Mouse (Mus musculus) B cell, adult 2 months (primary cell): ENCODE data around the gene Kalrn.
A peak's percentile ranks its signal among the peaks of the same experiment; 100 is the strongest.

Experiments
- DNase-seq, 2 experiments: peaks; one replicate each; pipeline ENCODE4 v3.0.0; 2022

Gene Kalrn

DNA sequence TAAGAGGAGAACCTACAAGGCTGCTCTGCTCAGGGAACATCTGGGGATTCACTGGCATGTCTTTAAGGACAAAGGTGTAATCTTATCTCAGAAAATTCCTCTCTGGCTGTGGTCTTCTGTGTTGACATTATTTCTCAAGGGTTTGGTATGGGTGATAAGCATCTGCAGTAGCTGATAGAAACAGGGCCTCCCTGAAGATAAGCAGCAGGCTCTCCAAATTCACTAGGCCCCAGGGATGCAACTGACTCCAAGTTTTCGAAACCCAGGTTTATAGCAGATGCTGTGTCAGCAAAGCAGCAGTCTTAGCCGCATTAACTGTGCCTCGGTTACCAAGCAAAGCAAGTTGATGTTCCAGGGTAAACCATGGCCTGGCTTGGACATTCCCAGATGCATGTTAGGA lies 514.7 kb downstream of the Kalrn start:
- no peak for DNase-seq

DNA sequence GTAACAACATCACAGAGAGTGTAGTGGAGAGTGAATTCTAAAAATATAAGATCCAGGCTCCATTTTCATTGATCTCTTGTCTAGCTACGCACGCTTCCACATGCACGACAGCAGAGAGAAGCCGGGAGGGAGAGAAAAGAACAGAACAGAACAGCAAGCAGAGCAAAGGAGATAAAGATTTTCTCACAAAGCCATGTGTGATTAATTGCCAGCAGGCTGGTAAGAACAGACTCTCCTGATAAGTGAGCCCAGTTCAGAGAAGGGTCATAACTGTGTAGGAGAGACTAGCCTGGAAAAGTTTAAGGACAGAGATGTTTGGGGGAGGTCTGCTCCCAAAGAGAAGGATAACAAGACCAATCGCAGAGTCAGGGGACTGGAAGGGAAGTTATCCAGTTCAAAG lies 515.9 kb downstream of the Kalrn start:
- no peak for DNase-seq

DNA sequence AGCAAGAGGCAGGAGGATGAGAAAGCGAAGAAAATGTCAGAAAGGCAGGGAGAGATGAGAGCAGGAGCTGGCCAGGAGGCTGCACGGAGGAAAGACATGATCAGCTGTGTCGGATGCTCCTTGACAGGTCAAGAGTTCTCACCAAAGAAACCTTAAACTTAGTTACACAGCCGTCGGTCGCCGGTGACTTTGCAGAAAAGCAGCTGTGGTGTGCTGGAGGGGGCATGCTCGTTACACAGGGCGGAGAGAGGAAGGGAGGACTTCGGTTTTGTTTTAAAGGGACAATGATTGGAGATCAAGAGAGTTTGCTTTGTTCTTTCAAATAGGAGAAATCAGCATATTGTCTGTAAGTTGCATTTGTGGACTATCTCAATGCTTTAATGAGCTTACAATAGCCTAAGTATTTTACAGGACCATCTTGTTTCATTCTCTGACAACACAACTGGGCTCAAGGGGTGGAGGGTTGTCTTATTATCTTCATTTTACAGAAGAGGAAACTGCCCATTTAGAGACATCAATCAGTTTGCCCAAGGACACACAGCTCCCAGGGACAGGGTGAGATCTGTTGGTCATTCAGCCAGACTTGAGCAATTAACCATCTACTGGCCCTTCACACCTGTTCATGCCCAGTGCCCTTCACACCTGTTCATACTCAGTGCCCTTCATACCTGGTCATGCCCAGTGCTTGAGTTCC lies 516.8 kb downstream of the Kalrn start:
- no peak for DNase-seq

DNA sequence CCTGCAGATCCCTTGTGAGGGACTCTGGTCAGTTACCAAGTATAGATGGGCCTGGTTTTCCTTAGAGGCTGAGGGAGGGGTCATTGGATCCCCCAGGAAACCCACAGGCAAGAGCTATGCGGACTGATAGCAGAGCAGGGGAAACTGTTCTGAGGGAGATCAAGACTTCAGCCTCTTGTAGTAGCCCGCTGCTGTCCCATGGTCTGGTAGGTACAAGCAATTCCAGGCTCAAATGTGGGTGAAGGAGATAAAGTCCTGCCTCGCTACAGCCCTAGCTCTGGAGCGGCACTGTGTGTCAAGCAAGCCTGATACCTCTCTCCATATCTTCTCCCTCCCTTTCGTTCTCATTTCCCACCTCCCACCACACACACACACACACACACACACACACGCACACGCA lies 523.2 kb downstream of the Kalrn start:
- no peak for DNase-seq

DNA sequence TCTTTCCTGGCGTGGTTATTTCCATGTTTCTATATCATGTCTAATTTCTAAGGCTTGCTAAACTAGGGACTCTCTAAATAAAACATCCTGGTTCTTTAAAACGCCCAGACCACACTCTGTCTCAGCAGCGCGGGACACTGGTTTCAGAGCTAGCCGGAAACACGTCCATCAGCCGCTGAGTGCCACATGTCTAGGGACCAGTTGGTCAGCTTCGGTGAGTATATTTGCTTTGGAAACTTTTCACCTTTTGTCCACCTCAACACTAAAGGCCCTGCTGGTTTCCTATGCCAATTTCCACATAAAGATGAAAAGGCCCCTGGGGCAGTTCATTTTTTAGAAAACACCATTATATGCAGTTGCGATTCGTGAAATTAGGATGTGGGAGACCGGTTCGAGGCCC lies 524.0 kb downstream of the Kalrn start:
- DNase-seq = no peak

DNA sequence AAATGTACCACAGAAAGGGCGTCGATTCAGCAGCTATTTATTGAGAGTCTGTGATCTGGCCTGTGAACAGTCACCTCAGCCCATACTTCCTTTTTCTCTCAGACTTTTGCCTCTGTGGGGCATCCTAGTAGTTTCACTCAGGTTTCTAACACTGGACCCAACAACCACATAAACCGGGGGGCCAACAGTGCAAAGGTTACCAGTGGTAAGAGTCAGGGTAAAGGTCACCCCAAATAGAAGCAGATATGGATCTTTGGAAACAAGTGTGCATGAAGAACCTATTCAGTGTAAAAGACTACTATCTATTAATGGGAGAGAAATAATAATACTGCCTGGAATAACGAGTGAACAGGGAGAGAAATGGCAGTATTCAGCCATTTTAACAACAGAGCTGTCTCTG lies 525.1 kb downstream of the Kalrn start:
- no peak for DNase-seq

DNA sequence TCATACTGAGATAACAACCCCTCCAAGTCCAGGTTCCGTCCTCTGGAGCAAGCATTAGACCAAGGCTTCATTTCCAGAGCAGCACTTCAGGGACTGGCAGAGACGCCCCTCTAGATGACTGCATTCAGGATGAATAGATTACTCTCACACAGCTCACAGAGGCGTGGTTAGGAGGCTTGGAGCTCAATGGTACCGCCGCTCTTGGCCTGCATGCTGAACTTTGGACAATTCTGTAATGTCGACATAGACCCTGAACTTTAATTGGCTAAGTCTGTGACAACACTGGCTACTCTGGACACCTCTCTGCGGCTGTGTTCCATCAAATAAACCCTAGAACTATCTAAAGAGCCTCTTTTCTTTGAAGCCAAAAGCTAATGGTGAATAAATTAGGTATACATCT lies 525.8 kb downstream of the Kalrn start:
- DNase-seq = no peak

DNA sequence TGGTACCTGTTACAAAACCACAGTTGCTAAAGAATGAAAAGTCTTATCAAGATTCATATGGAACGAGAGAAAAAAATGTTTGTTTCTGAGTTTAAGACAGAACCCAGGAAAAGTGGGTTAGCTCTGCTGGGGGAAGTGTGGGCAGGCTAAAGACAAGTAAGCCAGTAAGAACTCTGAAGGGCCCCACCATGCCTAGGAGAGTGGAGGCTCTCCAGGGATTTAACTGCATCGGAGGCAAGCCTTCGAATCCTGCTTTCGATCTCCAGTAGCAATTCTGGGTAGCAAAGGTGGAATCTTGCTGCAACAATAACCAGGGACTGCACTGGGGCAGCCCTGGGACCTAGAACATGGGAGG lies 526.3 kb downstream of the Kalrn start:
- DNase-seq = no peak

DNA sequence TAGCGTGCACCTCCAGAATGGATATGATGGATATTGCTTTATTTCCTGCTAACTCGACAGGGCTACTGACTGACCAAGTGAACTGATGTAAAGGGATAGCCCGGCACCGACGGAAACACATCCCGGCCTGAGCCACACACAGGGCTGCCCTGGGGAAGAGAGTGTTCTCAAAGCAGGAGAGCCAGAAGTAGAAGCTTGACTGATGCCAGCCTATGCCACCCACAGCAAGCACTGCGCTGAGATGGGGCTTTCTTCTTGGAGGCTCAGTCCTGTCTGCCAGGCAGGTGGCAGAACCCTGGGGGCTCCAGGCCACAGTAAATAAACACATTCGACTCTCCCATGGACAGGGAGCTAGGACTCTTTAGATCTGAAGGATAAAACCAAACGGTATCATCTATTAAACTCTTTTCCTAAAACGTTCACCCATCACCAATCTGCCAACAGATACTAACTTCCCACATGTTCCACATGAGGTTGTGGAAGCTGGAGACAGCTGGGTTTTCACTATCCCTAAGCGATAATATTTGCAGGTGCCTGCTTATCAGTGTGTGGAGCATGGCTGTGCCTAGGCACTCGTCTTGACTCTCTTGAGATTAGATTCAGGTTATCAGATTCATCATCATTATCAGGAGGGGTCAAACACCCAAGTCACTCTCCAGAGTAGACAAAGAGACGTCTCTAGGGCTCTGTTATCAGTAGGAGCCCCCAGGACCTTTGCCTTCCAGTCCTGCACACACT lies 526.9 kb downstream of the Kalrn start:
- no peak for DNase-seq

DNA sequence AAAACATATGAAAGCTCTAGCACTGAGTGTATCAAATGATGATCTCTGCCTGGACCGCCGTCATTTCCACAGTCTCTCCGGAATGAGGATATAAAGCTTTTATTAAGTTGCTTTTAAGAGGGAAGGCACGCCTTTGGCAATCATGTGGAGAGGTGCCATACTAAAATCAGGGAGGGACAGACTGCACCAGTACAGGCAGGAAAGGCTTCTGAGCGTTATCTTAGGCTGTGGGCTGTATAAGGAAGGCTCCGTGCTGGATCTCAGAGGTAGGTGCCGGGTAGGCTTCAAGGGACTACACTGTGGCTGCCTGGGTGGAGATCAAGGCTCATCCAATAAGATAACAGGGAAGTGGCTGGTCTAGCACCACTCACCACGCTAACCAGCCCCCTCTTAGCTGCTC lies 528.8 kb downstream of the Kalrn start:
- DNase-seq = no peak

DNA sequence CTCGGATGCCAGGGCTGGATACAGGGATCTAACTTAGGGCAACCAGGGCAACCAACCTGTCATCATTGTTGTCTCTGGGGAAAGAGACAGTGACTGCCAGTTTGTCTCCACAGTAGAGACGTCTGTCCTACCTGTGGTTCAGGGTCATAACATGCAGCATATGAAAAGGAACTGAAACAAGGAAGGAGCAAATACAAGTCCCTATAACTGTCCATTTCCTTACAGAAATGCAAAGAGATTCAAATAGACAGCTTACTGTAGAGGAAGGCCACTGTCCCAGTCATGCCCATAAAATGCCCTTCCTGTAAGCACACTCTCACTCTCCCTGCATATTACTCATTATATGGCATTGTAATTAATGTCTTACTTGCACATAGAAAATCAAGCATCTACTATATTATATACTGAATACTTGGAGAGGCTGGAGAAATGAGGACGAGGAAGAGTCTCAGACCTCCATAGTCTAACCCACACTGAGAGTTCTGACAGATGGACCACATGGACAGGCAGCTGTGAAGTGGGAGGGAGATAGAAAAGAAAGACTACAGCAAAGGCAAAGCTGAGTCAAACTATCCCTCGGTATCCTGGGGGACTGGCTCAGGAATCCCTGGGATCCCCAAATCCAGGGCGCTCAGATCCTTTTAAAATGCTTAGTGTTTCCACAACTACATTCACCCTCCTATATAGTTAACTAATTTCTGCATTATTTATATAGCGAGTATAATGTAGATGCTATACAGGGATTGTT lies 530.1 kb downstream of the Kalrn start:
- DNase-seq = peak in 1 of 2 experiments; percentile 5

DNA sequence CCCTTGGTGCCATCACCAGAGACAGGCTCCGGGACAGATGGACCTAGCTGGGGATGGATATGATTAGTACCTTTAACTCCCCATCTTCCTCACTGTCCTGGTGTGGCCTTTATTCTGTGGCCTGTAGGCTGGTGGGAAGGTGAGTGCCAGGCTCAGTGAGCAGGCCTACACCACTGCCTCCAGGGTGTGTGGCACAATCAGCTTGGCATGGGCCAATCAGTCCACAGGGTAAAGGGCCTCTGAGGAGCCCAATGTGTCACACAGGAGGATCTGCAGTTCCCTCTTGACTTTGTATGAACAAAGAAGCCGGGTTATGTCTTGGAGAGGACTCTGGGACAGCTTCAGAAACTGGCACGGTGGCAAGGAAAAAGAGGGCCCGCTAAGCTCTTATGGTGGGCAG lies 530.7 kb downstream of the Kalrn start:
- DNase-seq = no peak

DNA sequence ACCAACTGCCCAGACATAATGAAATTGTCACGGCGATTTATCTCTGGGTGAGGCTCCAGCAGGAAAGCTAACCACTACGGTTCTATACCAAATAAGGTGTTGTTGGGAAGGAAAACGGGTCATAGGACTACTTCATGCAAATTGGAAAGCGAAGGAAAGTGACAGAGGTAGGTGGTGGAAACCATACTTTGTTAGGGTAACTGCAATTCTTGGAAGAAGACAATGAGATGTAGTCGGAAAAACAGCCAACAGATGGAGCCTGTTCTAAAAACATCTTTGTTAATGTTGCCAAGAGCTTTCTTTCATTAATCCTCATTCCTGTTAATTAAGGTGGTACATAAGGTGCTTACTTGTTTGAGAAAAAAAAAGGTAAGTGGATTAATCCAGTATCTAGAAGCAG lies 533.1 kb downstream of the Kalrn start:
- DNase-seq = no peak

DNA sequence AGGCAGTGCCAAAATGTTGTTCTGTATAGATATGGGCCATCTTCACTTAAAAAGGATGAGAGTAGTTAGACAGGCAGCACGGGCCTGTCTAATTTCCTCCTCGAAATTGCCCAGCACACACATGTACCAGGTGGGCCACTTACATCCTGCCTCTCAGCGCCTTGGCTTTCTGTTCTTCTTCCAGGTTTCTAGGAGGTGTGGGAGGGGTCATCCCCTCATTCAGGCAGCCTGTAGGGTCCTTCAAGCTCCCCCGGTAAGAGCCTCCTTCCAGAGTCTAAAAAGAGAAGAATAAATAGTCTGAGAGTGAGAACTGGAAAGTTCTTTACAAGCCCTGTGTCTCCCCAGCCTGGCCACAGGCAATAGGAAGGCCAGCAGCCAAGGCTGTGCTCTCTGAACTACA lies 533.6 kb downstream of the Kalrn start:
- no peak for DNase-seq

DNA sequence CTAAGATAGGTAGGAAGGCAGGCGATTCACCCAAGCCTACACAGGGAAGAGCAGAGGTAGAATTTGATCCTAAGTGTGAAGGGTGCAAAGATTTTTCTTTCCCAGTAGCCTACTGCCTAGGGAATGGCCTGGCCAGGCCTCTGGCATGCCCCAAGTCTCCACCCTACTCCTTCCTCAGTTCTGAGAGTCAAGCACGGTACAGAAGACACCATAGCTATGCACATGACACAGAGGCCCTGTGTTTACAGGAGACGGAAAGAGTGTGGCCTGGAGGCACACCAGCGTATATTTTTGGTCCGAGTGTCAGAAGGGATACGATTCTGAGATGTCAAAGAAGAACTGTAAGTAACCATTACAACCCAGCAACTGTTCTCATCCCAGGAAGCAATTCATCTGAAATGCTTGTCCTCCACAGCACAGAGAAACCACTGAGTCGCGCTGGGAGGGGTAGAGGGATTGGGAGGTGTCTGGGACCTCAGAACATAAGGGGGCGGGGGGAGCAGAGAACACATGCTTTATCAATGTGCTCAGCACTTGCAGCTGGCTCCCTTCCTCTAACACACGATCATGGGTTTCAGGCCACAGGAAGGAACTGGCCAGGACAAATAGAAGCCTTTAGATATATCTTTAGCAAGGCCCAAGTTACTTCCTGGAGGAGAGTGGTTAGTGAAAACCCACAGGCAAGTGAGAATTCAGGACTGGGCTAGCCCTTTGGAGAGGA lies 536.8 kb downstream of the Kalrn start:
- DNase-seq = no peak

DNA sequence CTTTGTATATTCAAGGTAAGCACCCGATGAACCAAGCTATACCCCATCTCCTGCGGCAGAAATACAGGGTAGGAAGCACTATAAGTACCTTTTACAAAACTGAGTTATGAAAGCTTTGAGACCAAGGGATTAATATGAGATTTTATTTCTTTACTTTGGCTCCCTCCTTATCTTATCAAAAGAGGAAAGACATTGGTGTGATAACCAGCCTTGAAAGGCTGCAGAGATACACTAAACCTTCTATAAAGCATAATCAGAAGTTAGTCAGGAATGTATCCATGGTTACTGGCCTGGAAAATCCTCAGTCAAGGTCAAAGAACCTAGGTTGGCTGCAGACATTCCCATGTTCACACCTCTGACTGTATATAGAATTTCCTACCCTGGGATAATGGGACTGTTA lies 537.6 kb downstream of the Kalrn start:
- no peak for DNase-seq

DNA sequence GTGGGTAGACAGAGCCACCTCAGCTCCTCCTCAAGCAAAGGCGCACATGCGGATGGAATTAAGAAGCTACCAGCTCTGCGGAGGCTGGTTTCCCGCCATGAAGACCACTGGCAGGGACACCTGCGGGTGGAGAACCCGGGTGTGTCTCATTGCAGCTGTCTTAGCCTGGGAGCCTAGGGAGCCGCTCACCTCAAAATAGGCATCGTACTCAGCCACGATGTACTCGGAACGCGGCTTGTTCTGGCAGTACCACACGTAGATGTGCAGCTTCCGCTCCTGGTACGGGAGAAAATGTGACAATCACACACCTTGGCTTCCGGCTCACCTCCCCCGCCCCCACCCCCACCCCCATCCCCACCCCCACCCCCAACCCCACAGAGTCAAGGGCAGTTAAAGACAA lies 539.1 kb downstream of the Kalrn start:
- DNase-seq = no peak

DNA sequence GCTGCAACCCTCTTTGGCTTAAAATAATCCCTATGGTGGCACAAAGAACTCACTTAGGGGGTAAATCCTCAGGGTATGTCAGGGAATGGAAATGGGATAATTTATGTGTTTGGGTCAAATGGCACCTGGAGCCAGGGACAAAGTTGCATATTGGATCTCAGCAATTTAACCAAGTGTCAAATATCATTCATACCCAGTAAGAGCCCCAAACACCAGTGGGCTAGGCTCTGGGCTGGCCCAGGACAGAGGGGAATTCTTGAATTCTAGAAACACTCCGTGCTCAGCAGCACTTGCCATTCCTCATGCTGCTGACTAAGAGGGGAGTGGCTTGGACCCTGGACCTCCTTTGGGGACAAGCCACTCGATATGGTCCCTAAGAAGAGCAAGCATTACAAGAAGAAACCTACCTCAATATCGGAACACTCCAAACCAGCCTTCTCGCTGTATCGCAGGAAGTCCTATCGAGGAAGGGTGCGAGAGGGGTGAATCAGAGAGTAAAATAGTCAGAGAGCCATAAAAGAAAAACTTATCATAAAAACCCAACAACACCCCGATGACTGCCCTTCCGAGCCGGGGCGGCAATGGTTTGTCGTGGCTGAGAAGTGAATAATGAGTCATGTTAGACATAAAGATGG lies 541.2 kb downstream of the Kalrn start:
- DNase-seq = no peak

DNA sequence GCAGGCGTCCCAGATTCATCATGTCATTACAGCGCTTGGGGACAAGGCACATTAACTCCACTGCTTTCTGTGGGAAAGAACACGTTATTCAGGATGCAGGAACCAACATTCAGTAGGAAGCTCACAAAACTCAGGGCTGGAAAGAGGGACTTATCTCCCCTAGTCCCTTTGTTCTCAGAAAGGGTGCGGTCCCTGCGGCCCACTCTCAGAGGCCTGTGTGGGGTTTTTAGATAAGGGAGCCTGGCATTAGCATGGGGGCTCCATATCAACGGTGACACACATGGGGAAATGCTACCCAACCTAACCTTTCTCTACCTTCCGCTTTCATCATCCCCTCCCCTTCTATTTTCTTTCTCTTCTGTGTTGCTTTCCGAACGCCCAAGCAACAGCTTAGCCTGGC lies 541.8 kb downstream of the Kalrn start:
- DNase-seq = no peak

DNA sequence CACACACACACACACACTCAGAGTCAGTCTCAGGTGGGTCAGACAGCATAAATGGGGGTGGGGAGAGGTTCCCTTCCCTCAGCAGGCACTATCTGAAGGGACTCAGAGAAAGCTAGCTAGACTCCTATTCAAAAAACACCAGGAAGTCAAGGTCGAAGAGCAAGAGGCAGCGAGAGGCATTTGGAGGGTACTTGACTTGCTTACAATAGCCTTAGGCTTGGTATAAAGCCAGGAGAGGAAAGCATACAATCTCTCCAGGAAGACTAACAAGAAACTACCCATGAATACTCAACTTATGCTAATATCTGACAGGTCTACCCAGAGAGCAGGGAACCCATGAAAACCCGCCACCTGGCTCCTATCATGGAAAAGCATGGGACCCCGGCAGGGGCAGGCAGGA lies 543.0 kb downstream of the Kalrn start:
- no peak for DNase-seq

DNA sequence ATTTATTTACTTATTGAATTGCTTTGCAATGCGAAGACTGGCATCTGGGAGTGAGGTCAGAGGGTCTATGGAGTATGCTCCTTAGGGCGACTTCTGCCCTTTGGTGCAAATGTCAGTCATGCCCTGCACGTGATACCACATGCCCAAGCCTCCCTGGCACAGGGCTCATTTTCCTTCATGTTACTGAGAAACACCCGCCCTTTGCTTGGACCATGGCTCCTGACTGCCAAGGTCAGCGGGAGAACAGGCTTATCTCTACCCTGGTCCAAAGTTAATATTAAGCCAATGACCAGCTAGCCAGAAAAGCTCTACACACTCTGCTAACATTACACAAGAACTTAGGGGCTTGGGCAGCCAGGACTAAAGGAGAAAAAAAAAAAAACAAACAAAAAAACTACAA lies 543.5 kb downstream of the Kalrn start:
- DNase-seq = no peak

DNA sequence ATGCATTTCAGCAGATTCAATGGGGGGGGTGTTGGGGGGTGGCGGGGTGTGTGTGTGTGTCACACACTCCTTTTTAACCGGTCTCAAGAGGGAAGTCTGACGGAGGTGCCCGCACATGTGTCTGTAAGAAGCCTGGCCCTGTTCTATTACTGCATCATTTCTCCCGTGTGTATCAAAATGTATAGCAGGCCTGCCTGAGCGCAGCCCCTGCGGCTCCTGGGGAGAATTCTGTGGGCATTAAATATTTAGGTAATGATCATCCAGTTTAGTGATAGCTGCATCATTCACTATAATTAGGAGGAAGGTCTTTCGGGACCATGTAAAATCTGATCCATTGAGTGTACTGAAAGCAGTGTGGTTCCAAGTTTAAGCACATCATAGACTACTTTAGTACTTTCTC lies 556.1 kb downstream of the Kalrn start:
- DNase-seq = no peak
